Mouse (Mus musculus): Measurements from ENCODE around the gene Arrdc1.
A peak's percentile ranks its signal among the peaks of the same experiment; 100 is the strongest.
"Not testable (repeated sequence)": the region's sequence is repeated elsewhere in the genome, so short reads cannot be mapped to it uniquely, and the experiment has no call there.

The Arrdc1 gene

GRCm38 (mm10) chr2:24935057-24935796, at the start of gene Arrdc1:
Gene Arrdc1 (minus strand): TSS chr2:24935252.
- DNase-seq (ENCODE audit: low spot score in 2 of 2): peak; percentile 74 to 77

- no peak for DNase-seq (ENCODE audit: low spot score in 2 of 2)
Measured at GRCm38 (mm10) chr2:24976960-24977359, 41.9 kb upstream of the Arrdc1 start.

- DNase-seq (ENCODE audit: low spot score in 2 of 2): peak; percentile 35 to 64
Measured at GRCm38 (mm10) chr2:24975704-24976297, 40.7 kb upstream of the Arrdc1 start, which contains the start of gene Pnpla7. Gene Pnpla7 (plus strand): TSS chr2:24976033.

DNA sequence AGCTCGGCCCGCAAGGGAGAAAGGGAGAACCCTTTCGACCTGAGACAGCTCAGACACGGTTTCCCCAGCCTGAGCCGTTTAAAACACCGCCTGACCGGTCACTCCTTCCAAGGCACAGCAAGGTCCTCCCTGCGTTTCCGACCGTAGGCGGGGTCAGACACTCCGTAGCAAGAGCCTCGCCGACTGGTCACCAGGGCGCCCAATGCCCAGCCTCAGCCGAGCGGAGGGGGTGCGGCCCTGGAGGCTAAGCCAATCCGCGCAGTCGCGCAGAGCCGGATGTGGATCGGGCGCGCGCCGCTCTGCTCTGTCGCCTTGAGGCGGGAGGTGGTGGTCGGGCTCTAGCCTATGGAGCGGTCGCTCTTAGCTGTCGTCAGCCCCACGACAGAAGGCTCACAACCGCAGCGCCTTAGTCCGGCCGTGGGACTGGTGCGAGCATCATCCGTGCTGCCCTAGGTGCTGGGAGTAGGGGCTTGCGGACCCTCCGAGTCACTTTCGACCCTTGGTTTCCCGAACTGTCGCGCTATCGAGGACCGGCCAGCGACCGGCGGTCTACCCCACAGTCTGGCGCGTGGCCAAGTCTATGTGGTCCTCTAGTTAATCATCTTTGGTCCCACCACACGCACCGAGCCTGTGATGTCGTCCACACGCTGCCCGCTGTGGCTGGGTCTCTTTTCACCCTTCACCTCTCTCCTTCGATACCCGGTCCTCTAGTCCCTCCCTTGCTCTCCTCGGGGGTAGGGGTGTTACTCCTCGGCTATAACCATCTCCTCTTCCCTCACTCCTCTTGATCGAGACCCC, 40.1 kb upstream of the Arrdc1 start, which contains the start of gene Mrpl41:
Mrpl41 (minus strand) TSS at position 193 of the 798 bp plus-strand sequence.
- DNase-seq (ENCODE audit: low spot score in 2 of 2): peak; percentile 95 to 96

- not testable (repeated sequence) for DNase-seq (ENCODE audit: low spot score in 2 of 2)
Measured at GRCm38 (mm10) chr2:24974452-24974851, 39.4 kb upstream of the Arrdc1 start.

GRCm38 (mm10) chr2:24970386-24970785, 35.3 kb upstream of the Arrdc1 start:
- DNase-seq (ENCODE audit: low spot score in 2 of 2): no peak

DNA sequence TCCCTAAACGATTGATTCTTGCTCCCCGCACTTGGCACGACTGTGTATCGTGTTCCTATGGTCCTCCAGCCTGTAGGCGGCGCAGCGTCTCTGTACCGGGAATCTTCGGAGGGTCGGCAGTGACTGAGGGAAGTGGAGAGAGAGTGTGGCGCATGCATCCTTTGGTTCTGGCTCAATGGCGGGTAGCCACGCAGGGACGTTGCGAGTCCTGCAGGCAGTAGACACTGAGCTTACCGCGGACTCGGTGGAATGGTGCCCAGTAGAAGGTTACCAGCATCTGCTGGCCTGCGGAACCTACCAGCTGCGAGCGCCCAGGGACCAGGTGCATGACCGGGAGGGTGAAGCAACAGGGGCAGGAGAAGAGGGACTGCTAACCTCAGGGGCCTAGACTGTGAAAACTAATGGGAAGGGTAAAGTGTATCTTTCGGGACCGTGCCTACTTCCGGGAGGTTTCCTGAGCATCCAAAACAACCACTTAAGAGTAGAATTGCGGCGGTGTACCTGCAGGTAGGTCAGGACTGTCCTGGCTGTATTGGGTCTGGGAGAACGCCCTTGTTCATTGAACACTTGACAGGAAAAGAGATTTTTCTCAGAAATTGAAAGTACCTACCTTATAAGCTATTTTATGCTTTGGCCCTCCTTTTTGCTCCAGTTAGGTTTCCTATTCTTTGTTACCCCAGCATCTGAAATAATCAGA, 27.4 kb upstream of the Arrdc1 start, which contains the start of gene Dph7:
Dph7 (plus strand) TSS at position 97 of the 697 bp plus-strand sequence.
- DNase-seq (ENCODE audit: low spot score in 2 of 2): peak; percentile 79 to 86

DNA sequence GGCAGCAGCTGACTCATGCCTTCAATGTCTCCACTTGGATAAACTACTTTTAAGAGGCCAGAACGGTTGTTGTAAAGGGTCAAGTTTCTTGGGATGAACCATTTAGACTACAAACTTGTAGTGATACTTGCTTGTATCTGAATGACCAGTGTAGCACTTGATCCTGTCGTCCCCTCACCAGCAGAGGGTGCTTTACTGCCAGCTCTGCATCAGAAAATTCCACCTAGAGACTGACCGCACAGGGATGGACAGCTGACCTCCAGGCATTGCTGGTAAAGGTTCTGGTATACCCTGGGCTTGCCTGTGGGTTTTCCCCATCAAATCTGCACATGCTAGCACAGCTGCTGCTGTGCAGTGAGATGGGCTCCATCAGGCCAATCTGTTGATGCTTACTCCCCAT, 25.9 kb upstream of the Arrdc1 start:
- DNase-seq (ENCODE audit: low spot score in 2 of 2): peak in 1 of 2 experiments; percentile 13

DNA sequence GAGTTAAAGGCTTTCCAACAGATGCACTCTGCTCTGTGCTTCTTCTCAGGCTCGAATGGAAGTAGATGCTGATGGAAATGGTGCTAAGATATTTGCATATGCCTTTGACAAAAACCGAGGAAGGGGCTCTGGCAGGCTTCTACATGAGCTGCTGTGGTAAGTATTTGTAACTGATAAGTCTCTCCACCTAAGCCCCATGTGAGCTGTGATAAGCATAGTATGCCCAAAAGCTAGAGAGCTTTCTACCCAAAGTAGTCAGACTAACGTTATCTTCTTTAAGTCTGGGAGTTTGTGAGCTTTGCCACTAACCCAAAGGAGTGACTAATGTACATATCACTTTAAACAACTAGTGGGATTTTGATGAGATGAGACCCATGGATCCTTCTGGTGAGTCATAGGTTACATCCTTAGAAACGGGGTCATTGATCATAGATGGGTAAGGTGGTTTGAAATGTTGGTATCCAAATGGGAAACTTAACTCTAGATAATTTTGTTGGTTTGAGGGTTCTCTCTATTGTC, 17.5 kb upstream of the Arrdc1 start:
- DNase-seq (ENCODE audit: low spot score in 2 of 2): no peak

DNA sequence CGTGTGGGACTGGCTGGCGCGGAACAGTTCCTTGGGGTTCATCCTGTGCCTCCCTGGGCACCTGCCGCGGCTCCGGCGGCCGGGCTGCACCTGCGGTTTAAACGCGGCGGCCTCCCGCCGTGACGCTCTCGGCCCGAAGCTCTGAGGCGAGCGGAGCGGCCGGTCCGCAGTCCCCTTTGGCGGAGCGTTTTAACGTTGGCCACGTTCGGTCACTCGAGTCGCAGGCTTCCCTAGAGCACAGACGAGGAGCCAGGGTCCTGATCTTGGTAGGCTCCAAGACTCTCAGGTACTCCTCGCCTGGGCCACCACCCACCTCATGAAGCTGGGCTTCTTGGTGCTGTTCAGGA, 15.1 kb upstream of the Arrdc1 start:
- no peak for DNase-seq (ENCODE audit: low spot score in 2 of 2)

- peak; percentile 92 to 98 for DNase-seq (ENCODE audit: low spot score in 2 of 2)
Measured at GRCm38 (mm10) chr2:24949421-24950188, 14.6 kb upstream of the Arrdc1 start, which contains the start of gene Zmynd19. Gene Zmynd19 (plus strand): TSS chr2:24949792.

GRCm38 (mm10) chr2:24944304-24944703, 9.3 kb upstream of the Arrdc1 start:
- DNase-seq (ENCODE audit: low spot score in 2 of 2): not testable (repeated sequence)

- no peak for DNase-seq (ENCODE audit: low spot score in 2 of 2)
Measured at GRCm38 (mm10) chr2:24942092-24942491, 7.0 kb upstream of the Arrdc1 start.

- DNase-seq (ENCODE audit: low spot score in 2 of 2): no peak
Measured at GRCm38 (mm10) chr2:24934441-24934963, 550 bp downstream of the Arrdc1 start.

GRCm38 (mm10) chr2:24929593-24929992, 5.5 kb downstream of the Arrdc1 start:
- no peak for DNase-seq (ENCODE audit: low spot score in 2 of 2)

- no peak for DNase-seq (ENCODE audit: low spot score in 2 of 2)
Measured at GRCm38 (mm10) chr2:24929119-24929518, 5.9 kb downstream of the Arrdc1 start.

DNA sequence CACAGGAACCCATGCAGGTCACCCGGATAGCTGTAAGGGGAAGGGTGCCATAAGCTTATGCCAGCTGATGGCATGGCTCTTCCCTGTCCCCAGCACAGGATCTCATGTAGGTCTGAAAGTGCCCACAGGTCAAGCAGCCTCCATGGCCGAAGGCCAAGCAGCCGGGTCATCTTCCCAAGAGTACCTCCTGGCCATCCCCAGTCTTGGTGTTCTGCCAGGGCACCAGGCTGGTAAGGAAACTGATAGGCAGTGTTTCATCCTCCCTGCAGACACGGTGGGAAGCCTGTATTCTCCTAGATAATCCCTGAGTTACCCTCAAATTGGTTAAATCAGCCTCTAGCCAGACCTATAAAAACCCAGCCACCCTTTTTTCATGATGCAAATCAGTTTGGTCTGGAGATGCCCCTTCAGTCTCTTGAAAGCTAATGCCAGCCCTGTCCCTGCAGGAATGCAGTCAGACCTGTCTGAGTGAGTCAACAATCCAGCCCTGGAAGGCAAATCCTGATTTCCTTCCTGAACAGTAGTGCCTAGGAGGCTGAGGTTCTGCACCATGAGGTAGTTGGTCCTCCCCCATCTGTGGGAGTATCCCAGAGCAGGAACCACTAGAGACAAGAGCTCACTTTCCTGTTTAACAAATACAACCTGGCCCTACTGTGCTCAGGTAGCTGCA, 7.1 kb downstream of the Arrdc1 start:
- no peak for DNase-seq (ENCODE audit: low spot score in 2 of 2)

GRCm38 (mm10) chr2:24926965-24927358, 8.1 kb downstream of the Arrdc1 start:
- no peak for DNase-seq (ENCODE audit: low spot score in 2 of 2)

- DNase-seq (ENCODE audit: low spot score in 2 of 2): no peak
Measured at GRCm38 (mm10) chr2:24926345-24926964, 8.6 kb downstream of the Arrdc1 start.

All from frontal cortex, postnatal 14 days (tissue).